Mouse (Mus musculus) limb, embryonic 10.5 days (tissue): ENCODE results near the gene Nxpe3. TPM values are rescaled to one million over a fixed set of nuclear protein-coding genes. Genes with fewer than 3 reads are reported as not detected.
"Not testable (repeated sequence)": the region's sequence is repeated elsewhere in the genome, so short reads cannot be mapped to it uniquely, and the experiment has no call there.

Experiments used
- DNase-seq: peaks from one replicate; pipeline ENCODE4 v3.0.0-alpha.2; 2017; ENCODE audit warnings: low spot score
- H3K27ac ChIP-seq: fragments of 300-500 bp; sonication (generic); 2 replicates; pipeline ENCODE4 v1.5.1; 2016; ENCODE audit warnings: mild to moderate bottlenecking
- H3K27me3 ChIP-seq: fragments of 300-500 bp; sonication (generic); 2 replicates; pipeline ENCODE4 v1.6.1; 2016; ENCODE audit warnings: low read depth, mild to moderate bottlenecking; ENCODE audit not compliant: poor library complexity, severe bottlenecking
- H3K36me3 ChIP-seq: fragments of 300-500 bp; sonication (generic); 2 replicates; pipeline ENCODE4 v1.6.1; 2016; ENCODE audit warnings: mild to moderate bottlenecking, moderate library complexity
- H3K4me1 ChIP-seq: fragments of 300-500 bp; sonication (generic); 2 replicates; pipeline ENCODE4 v1.6.1; 2016
- H3K4me3 ChIP-seq: fragments of 300-500 bp; sonication (generic); 2 replicates; pipeline ENCODE4 v1.5.1; 2016; ENCODE audit warnings: mild to moderate bottlenecking, moderate library complexity
- H3K9me3 ChIP-seq: fragments of 300-500 bp; sonication (generic); replicated peaks from 2 replicates; pipeline ENCODE4 v1.6.1; 2016; ENCODE audit warnings: mild to moderate bottlenecking
- WGBS: fragments of 180-500 bp; shearing (Covaris S2); methylation state at CpG from one replicate; pipeline ENCODE4 v1.1.7; 2016; 5-methylcytosine and 5-hydroxymethylcytosine counted together
- polyA plus RNA-seq: library from polyadenylated mRNA; unstranded; fragments of >200 nt; fragmentation: Nextera tagmentation; extraction: Ambion mirVana; gene quantifications from 2 replicates; pipeline ENCODE4 v1.2.1, GENCODE M21; 2016

Nxpe3 gene
- polyA plus RNA-seq, 1 experiment from 2014 or later: 0.55 TPM

GRCm38 (mm10) chr16:55876025-55876424 lies 19.1 kb downstream of the Nxpe3 start:
- Histone ChIP-seq H3K27me3 (no peaks in the 10 kb centered on the region), H3K27ac (no peak overlapping the region), H3K9me3 (no peaks in the 10 kb centered on the region), H3K36me3 (no peaks in the 10 kb centered on the region), H3K4me1 (no peaks in the 10 kb centered on the region), H3K4me3 (no peak overlapping the region)
- 77% methylated on average over 6 of the region's 6 CpGs for WGBS
- no peak for DNase-seq

- H3K36me3 ChIP-seq: peaks cover 9% of the 10 kb centered on the region; the same call in 1 of the 2 replicates
Measured at GRCm38 (mm10) chr16:55863832-55864231, 31.3 kb downstream of the Nxpe3 start.

GRCm38 (mm10) chr16:55863149-55863815 lies 31.8 kb downstream of the Nxpe3 start:
- WGBS: 30% methylated on average over 7 of the region's 7 CpGs
- Histone ChIP-seq H3K36me3 (peaks cover 9% of the 10 kb centered on the region; the same call in 1 of the 2 replicates), H3K27me3 (no peaks in the 10 kb centered on the region), H3K4me1 (no peaks in the 10 kb centered on the region), H3K27ac (no peak overlapping the region), H3K9me3 (no peaks in the 10 kb centered on the region), H3K4me3 (no peak overlapping the region)
- DNase-seq: peak; percentile 69

More at GRCm38 (mm10) chr16:55863832-55864231, 31.3 kb downstream of the Nxpe3 start:
- Histone ChIP-seq H3K27me3 (no peaks in the 10 kb centered on the region), H3K4me1 (no peaks in the 10 kb centered on the region), H3K4me3 (no peak overlapping the region), H3K27ac (no peak overlapping the region), H3K9me3 (no peaks in the 10 kb centered on the region)
- DNase-seq: no peak
- 68% methylated on average over 4 of the region's 4 CpGs for WGBS

- no peak overlapping the region for H3K4me3 ChIP-seq
- H3K4me1 ChIP-seq: no peaks in the 10 kb centered on the region
- H3K36me3 ChIP-seq: peaks cover 12% of the 10 kb centered on the region; the same call in 1 of the 2 replicates
- WGBS: 91% methylated on average over 3 of the region's 3 CpGs
- no peaks in the 10 kb centered on the region for H3K27me3 ChIP-seq
- H3K9me3 ChIP-seq: no peaks in the 10 kb centered on the region
- DNase-seq: no peak
- H3K27ac ChIP-seq: no peak overlapping the region
Measured at GRCm38 (mm10) chr16:55861104-55861503, 34.0 kb downstream of the Nxpe3 start.

- H3K9me3 ChIP-seq, H3K27ac ChIP-seq, DNase-seq, H3K27me3 ChIP-seq, H3K36me3 ChIP-seq, H3K4me3 ChIP-seq, H3K4me1 ChIP-seq: not testable (repeated sequence)
- 94% methylated on average over 4 of the region's 4 CpGs for WGBS
Measured at GRCm38 (mm10) chr16:55859421-55859820, 35.7 kb downstream of the Nxpe3 start.

GRCm38 (mm10) chr16:55858465-55858864 lies 36.6 kb downstream of the Nxpe3 start:
- H3K27ac ChIP-seq: no peak overlapping the region
- no peaks in the 10 kb centered on the region for H3K9me3 ChIP-seq
- no peak overlapping the region for H3K4me3 ChIP-seq
- H3K36me3 ChIP-seq: 0 out of 2 replicates have a peak, but pooled peaks cover 6% of the 10 kb centered on the region
- peak; percentile 69 for DNase-seq
- no peaks in the 10 kb centered on the region for H3K4me1 ChIP-seq
- H3K27me3 ChIP-seq: no peaks in the 10 kb centered on the region
- WGBS: 60% methylated on average over 6 of the region's 6 CpGs

GRCm38 (mm10) chr16:55852943-55853727 lies 42.0 kb downstream of the Nxpe3 start:
- Histone ChIP-seq H3K4me3 (no peak overlapping the region), H3K36me3 (0 out of 2 replicates have a peak, but pooled peaks cover 7% of the 10 kb centered on the region), H3K27me3 (no peaks in the 10 kb centered on the region), H3K27ac (no peak overlapping the region), H3K4me1 (no peaks in the 10 kb centered on the region), H3K9me3 (no peaks in the 10 kb centered on the region)
- DNase-seq: peak; percentile 81
- WGBS: 59% methylated on average over 19 of the region's 19 CpGs

GRCm38 (mm10) chr16:55852515-55852914 lies 42.6 kb downstream of the Nxpe3 start:
- H3K4me1 ChIP-seq: no peaks in the 10 kb centered on the region

GRCm38 (mm10) chr16:55850485-55850884 lies 44.6 kb downstream of the Nxpe3 start:
- Histone ChIP-seq H3K9me3 (no peaks in the 10 kb centered on the region), H3K27ac (no peak overlapping the region), H3K36me3 (0 out of 2 replicates have a peak, but pooled peaks cover 3% of the 10 kb centered on the region), H3K4me3 (no peak overlapping the region), H3K27me3 (no peaks in the 10 kb centered on the region), H3K4me1 (no peaks in the 10 kb centered on the region)
- WGBS: 92% methylated on average over 3 of the region's 3 CpGs
- no peak for DNase-seq

More at GRCm38 (mm10) chr16:55852515-55852914, 42.6 kb downstream of the Nxpe3 start:
- DNase-seq: no peak
- Histone ChIP-seq H3K27ac (no peak overlapping the region), H3K4me3 (no peak overlapping the region), H3K27me3 (no peaks in the 10 kb centered on the region), H3K36me3 (0 out of 2 replicates have a peak, but pooled peaks cover 7% of the 10 kb centered on the region), H3K9me3 (no peaks in the 10 kb centered on the region)
- 60% methylated on average over 4 of the region's 4 CpGs for WGBS

GRCm38 (mm10) chr16:55847679-55848078 lies 47.4 kb downstream of the Nxpe3 start:
- 93% methylated on average over 8 of the region's 8 CpGs for WGBS
- no peaks in the 10 kb centered on the region for H3K4me1 ChIP-seq
- no peak overlapping the region for H3K27ac ChIP-seq
- H3K27me3 ChIP-seq: no peaks in the 10 kb centered on the region
- H3K9me3 ChIP-seq: no peaks in the 10 kb centered on the region; the same call in 1 of the 2 replicates
- no peak overlapping the region for H3K4me3 ChIP-seq
- DNase-seq: no peak
- peaks cover 13% of the 10 kb centered on the region for H3K36me3 ChIP-seq

GRCm38 (mm10) chr16:55844847-55845246 lies 50.2 kb downstream of the Nxpe3 start:
- no peaks in the 10 kb centered on the region; the same call in 1 of the 2 replicates for H3K9me3 ChIP-seq
- peaks cover 10% of the 10 kb centered on the region for H3K36me3 ChIP-seq
- DNase-seq: no peak
- WGBS: 91% methylated on average over 3 of the region's 3 CpGs
- no peaks in the 10 kb centered on the region for H3K4me1 ChIP-seq
- no peak overlapping the region for H3K27ac ChIP-seq
- H3K4me3 ChIP-seq: no peak overlapping the region
- H3K27me3 ChIP-seq: no peaks in the 10 kb centered on the region

- no peak for DNase-seq
- peaks cover 10% of the 10 kb centered on the region for H3K36me3 ChIP-seq
- H3K27ac ChIP-seq: no peak overlapping the region
Measured at GRCm38 (mm10) chr16:55843919-55844318, 51.2 kb downstream of the Nxpe3 start.

GRCm38 (mm10) chr16:55843134-55843533 lies 52.0 kb downstream of the Nxpe3 start:
- DNase-seq: no peak
- Histone ChIP-seq H3K4me1 (peaks cover 9% of the 10 kb centered on the region), H3K27ac (no peak overlapping the region), H3K36me3 (peaks cover 10% of the 10 kb centered on the region), H3K4me3 (no peak overlapping the region), H3K27me3 (no peaks in the 10 kb centered on the region), H3K9me3 (no peaks in the 10 kb centered on the region; the same call in 1 of the 2 replicates)
- WGBS: 94% methylated on average over 5 of the region's 5 CpGs

More at GRCm38 (mm10) chr16:55843919-55844318, 51.2 kb downstream of the Nxpe3 start:
- 94% methylated on average over 12 of the region's 12 CpGs for WGBS
- H3K4me3 ChIP-seq: no peak overlapping the region
- peaks cover 2% of the 10 kb centered on the region; the same call in 1 of the 2 replicates for H3K4me1 ChIP-seq
- no peaks in the 10 kb centered on the region; the same call in 1 of the 2 replicates for H3K9me3 ChIP-seq
- no peaks in the 10 kb centered on the region for H3K27me3 ChIP-seq
